Mouse (Mus musculus) embryonic facial prominence, embryonic 12.5 days (tissue): ENCODE results near the gene Atad3a. TPM values are rescaled to one million over a fixed set of nuclear protein-coding genes. Genes with fewer than 3 reads are reported as not detected.

Experiments
- ATAC-seq: fragments of 200-750 bp; cut with Nextera tagmentation; 2 replicates; pipeline ENCODE4 v1.8.0; 2017; ENCODE audit not compliant: insufficient number of reproducible peaks, insufficient read depth, low FRiP score, low TSS enrichment
- H3K27ac ChIP-seq: fragments of 300-500 bp; sonication (generic); 2 replicates; pipeline ENCODE4 v1.5.1; 2016; ENCODE audit warnings: mild to moderate bottlenecking
- H3K27me3 ChIP-seq: fragments of 300-500 bp; sonication (generic); 2 replicates; pipeline ENCODE4 v1.6.1; 2016; ENCODE audit warnings: mild to moderate bottlenecking, moderate library complexity
- H3K36me3 ChIP-seq: fragments of 300-500 bp; sonication (generic); 2 replicates; pipeline ENCODE4 v1.6.1; 2016; ENCODE audit warnings: mild to moderate bottlenecking
- H3K4me1 ChIP-seq: fragments of 300-500 bp; sonication (generic); 2 replicates; pipeline ENCODE4 v1.6.1; 2016
- H3K4me2 ChIP-seq: fragments of 300-500 bp; sonication (generic); replicated peaks from 2 replicates; pipeline ENCODE4 v1.6.1; 2016; ENCODE audit warnings: mild to moderate bottlenecking, moderate library complexity
- H3K4me3 ChIP-seq: fragments of 300-500 bp; sonication (generic); 2 replicates; pipeline ENCODE4 v1.5.1; 2016; ENCODE audit warnings: mild to moderate bottlenecking
- H3K9ac ChIP-seq: fragments of 300-500 bp; sonication (generic); 2 replicates; pipeline ENCODE4 v1.6.1; 2016; ENCODE audit warnings: mild to moderate bottlenecking, moderate library complexity
- H3K9me3 ChIP-seq: fragments of 300-500 bp; sonication (generic); 2 replicates; pipeline ENCODE4 v1.6.1; 2016; ENCODE audit warnings: mild to moderate bottlenecking, moderate library complexity
- WGBS: fragments of 180-500 bp; shearing (Covaris S2); methylation state at CpG from one replicate; pipeline ENCODE4 v1.1.7; 2016; 5-methylcytosine and 5-hydroxymethylcytosine counted together
- polyA plus RNA-seq: library from polyadenylated mRNA; unstranded; fragments of >200 nt; fragmentation: Nextera tagmentation; extraction: Ambion mirVana; gene quantifications from 2 replicates; pipeline ENCODE4 v1.2.1, GENCODE M21; 2016

The Atad3a gene
- polyA plus RNA-seq, 1 experiment from 2014 or later = 103 TPM

GRCm38 (mm10) chr4:155773335-155774078 lies 12.6 kb upstream of the Atad3a start:
- no peaks in the 10 kb centered on the region for H3K9me3 ChIP-seq
- no peak overlapping the region for H3K27ac ChIP-seq
- H3K4me2 ChIP-seq = peak overlapping the region; percentile 81
- H3K4me1 ChIP-seq = peaks cover 17% of the 10 kb centered on the region
- WGBS = 39% methylated on average over 5 of the region's 5 CpGs
- ATAC-seq = no peak
- H3K27me3 ChIP-seq = peaks cover 19% of the 10 kb centered on the region
- H3K4me3 ChIP-seq = peak overlapping the region; percentile 38
- 0 out of 2 replicates have a peak overlapping the region, but pooled peaks have one; percentile 47 for H3K9ac ChIP-seq
- H3K36me3 ChIP-seq = no peaks in the 10 kb centered on the region

GRCm38 (mm10) chr4:155772786-155773185 lies 11.9 kb upstream of the Atad3a start:
- ATAC-seq = no peak
- no peaks in the 10 kb centered on the region for H3K9me3 ChIP-seq
- H3K27me3 ChIP-seq = peaks cover 19% of the 10 kb centered on the region
- H3K36me3 ChIP-seq = no peaks in the 10 kb centered on the region
- peaks cover 17% of the 10 kb centered on the region for H3K4me1 ChIP-seq
- 85% methylated on average over 13 of the region's 13 CpGs for WGBS
- no peak overlapping the region for H3K9ac ChIP-seq
- no peak overlapping the region for H3K4me3 ChIP-seq
- no peak overlapping the region for H3K4me2 ChIP-seq
- H3K27ac ChIP-seq = no peak overlapping the region

GRCm38 (mm10) chr4:155771706-155772105 lies 10.8 kb upstream of the Atad3a start:
- Histone ChIP-seq H3K36me3 (no peaks in the 10 kb centered on the region), H3K9ac (no peak overlapping the region), H3K9me3 (no peaks in the 10 kb centered on the region), H3K27me3 (peaks cover 19% of the 10 kb centered on the region), H3K4me1 (peaks cover 17% of the 10 kb centered on the region), H3K4me2 (no peak overlapping the region), H3K4me3 (no peak overlapping the region), H3K27ac (no peak overlapping the region)
- 73% methylated on average over 2 of the region's 2 CpGs for WGBS
- ATAC-seq = no peak

GRCm38 (mm10) chr4:155770626-155771025 lies 9.7 kb upstream of the Atad3a start:
- H3K27ac ChIP-seq = peak overlapping the region; percentile 64; the same call in 1 of the 2 replicates
- no peaks in the 10 kb centered on the region for H3K36me3 ChIP-seq
- WGBS = 46% methylated on average over 24 of the region's 24 CpGs
- H3K4me2 ChIP-seq = peak overlapping the region; percentile 83
- H3K4me3 ChIP-seq = peak overlapping the region; percentile 52
- peak overlapping the region; percentile 77 for H3K9ac ChIP-seq
- H3K9me3 ChIP-seq = no peaks in the 10 kb centered on the region
- ATAC-seq = no peak
- H3K27me3 ChIP-seq = peaks cover 19% of the 10 kb centered on the region
- peaks cover 17% of the 10 kb centered on the region for H3K4me1 ChIP-seq

- peaks cover 14% of the 10 kb centered on the region for H3K4me1 ChIP-seq
- peak; percentile 74 for ATAC-seq
- peak overlapping the region; percentile 83 for H3K4me2 ChIP-seq
- peaks cover 19% of the 10 kb centered on the region for H3K27me3 ChIP-seq
- no peaks in the 10 kb centered on the region for H3K9me3 ChIP-seq
- H3K27ac ChIP-seq = peak overlapping the region; percentile 64
- peak overlapping the region; percentile 77 for H3K9ac ChIP-seq
- WGBS = under 1% methylated on average over 39 of the region's 39 CpGs
- no peaks in the 10 kb centered on the region for H3K36me3 ChIP-seq
- peak overlapping the region; percentile 52 for H3K4me3 ChIP-seq
These were observed 9.1 kb upstream of the Atad3a start for GRCm38 (mm10) chr4:155769880-155770512.

GRCm38 (mm10) chr4:155769496-155769879 lies 8.6 kb upstream of the Atad3a start:
- H3K4me1 ChIP-seq = peaks cover 14% of the 10 kb centered on the region
- H3K36me3 ChIP-seq = no peaks in the 10 kb centered on the region
- H3K4me2 ChIP-seq = peak overlapping the region; percentile 83
- ATAC-seq = no peak
- WGBS = 58% methylated on average over 5 of the region's 5 CpGs
- peak overlapping the region; percentile 64; the same call in 1 of the 2 replicates for H3K27ac ChIP-seq
- peaks cover 19% of the 10 kb centered on the region for H3K27me3 ChIP-seq
- peak overlapping the region; percentile 52 for H3K4me3 ChIP-seq
- H3K9me3 ChIP-seq = no peaks in the 10 kb centered on the region
- H3K9ac ChIP-seq = peak overlapping the region; percentile 77; the same call in 1 of the 2 replicates

- Histone ChIP-seq H3K27ac (no peak overlapping the region), H3K4me3 (no peak overlapping the region), H3K36me3 (no peaks in the 10 kb centered on the region), H3K9ac (no peak overlapping the region), H3K27me3 (no peaks in the 10 kb centered on the region), H3K4me1 (peaks cover 19% of the 10 kb centered on the region), H3K4me2 (no peak overlapping the region), H3K9me3 (no peaks in the 10 kb centered on the region)
- ATAC-seq = no peak
- 85% methylated on average over 3 of the region's 3 CpGs for WGBS
These were observed 1.5 kb upstream of the Atad3a start for GRCm38 (mm10) chr4:155762357-155762756.

GRCm38 (mm10) chr4:155761356-155762099 lies 635 bp upstream of the Atad3a start:
- Histone ChIP-seq H3K4me3 (peak overlapping the region; percentile 97), H3K27ac (peak overlapping the region; percentile 46; the same call in 1 of the 2 replicates), H3K36me3 (peaks cover 4% of the 10 kb centered on the region; the same call in 1 of the 2 replicates), H3K4me1 (peaks cover 19% of the 10 kb centered on the region), H3K27me3 (no peaks in the 10 kb centered on the region), H3K9me3 (no peaks in the 10 kb centered on the region), H3K9ac (peak overlapping the region; percentile 84), H3K4me2 (peak overlapping the region; percentile 91)
- no peak for ATAC-seq
- 4% methylated on average over 28 of the region's 28 CpGs for WGBS

GRCm38 (mm10) chr4:155759862-155760612 lies 856 bp downstream of the Atad3a start:
- Histone ChIP-seq H3K4me3 (peak overlapping the region; percentile 97), H3K9me3 (no peaks in the 10 kb centered on the region), H3K4me2 (peak overlapping the region; percentile 91), H3K9ac (peak overlapping the region; percentile 75), H3K27me3 (no peaks in the 10 kb centered on the region), H3K36me3 (peaks cover 17% of the 10 kb centered on the region), H3K4me1 (peaks cover 19% of the 10 kb centered on the region), H3K27ac (0 out of 2 replicates have a peak overlapping the region, but pooled peaks have one; percentile 41)
- WGBS = 2% methylated on average over 10 of the region's 10 CpGs
- ATAC-seq = no peak

GRCm38 (mm10) chr4:155757011-155757410 lies 3.9 kb downstream of the Atad3a start:
- peaks cover 45% of the 10 kb centered on the region for H3K36me3 ChIP-seq
- H3K4me3 ChIP-seq = no peak overlapping the region
- no peaks in the 10 kb centered on the region for H3K9me3 ChIP-seq
- 93% methylated on average over 12 of the region's 12 CpGs for WGBS
- ATAC-seq = no peak
- no peak overlapping the region for H3K9ac ChIP-seq
- H3K4me2 ChIP-seq = no peak overlapping the region
- peaks cover 19% of the 10 kb centered on the region for H3K4me1 ChIP-seq
- no peak overlapping the region for H3K27ac ChIP-seq
- H3K27me3 ChIP-seq = no peaks in the 10 kb centered on the region
